Mouse (Mus musculus) embryo, embryonic 10 days (tissue): ENCODE measurements around the gene Tmem240.
A peak's percentile ranks its signal among the peaks of the same experiment; 100 is the strongest.
"Not testable (repeated sequence)": the region's sequence is repeated elsewhere in the genome, so short reads cannot be mapped to it uniquely, and the experiment has no call there.

Experiments
- DNase-seq: peaks from one replicate; pipeline ENCODE4 v3.0.0-alpha.2; 2015; ENCODE audit warnings: low spot score

The Tmem240 gene

DNA sequence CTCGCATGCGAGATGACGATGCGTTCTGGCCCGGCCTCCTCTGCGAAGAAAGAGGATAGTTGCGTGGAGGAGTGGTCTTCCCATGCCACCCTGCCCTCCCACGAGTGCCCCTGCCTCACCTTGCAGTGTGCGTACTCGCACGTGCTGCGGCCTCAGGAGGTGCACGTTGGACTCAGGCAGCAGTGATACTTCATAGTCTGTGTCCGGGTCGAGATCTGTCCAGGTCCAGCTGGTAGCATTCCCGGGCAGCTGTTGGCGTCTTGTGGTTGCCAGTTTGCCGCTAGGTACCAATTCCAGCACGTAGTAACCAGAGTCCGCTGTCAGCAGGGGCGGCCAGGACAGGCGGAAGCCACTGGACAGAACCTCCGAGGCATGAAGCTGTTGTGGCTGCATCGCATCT is 36.0 kb downstream of the Tmem240 start:
- DNase-seq, result no peak

DNA sequence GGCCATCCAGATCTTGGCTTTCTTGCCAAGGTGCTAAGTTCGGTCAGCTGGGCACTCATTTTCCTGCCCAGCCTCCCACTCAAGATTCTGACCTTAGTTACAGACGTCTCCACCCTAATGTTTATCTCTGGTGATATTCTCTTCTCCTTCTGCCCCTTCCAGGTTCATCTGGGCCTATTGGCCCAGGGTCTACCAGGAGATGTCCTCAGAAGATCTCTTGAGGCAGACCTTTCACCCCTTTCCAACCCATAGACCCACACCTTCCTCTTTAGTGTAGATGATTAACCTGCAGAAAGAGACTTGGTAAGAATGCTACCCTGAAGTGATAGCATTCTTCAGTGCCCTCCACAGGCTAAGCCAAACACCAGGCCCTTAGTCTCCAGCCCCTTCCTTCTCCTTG is 37.1 kb downstream of the Tmem240 start:
- no peak for DNase-seq

DNA sequence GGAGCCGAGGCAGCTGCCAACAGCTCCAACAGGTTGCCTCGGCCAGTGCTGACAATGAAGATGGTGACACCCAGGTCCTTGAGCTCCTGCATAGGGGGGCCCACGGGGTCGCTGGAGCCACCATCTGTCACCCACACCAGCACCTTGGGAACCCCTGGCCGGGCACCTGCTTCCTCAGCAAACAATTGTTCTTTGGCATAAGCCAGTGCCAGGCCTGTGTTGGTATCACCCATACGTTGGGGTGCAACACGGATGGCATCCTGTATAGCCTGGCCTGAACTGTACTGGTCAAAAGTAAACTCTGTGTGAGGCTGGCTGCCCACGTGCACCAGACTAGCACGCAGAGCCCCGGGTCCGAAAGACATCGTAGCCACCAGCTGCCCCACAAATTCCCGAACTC is 38.2 kb downstream of the Tmem240 start:
- no peak for DNase-seq

DNA sequence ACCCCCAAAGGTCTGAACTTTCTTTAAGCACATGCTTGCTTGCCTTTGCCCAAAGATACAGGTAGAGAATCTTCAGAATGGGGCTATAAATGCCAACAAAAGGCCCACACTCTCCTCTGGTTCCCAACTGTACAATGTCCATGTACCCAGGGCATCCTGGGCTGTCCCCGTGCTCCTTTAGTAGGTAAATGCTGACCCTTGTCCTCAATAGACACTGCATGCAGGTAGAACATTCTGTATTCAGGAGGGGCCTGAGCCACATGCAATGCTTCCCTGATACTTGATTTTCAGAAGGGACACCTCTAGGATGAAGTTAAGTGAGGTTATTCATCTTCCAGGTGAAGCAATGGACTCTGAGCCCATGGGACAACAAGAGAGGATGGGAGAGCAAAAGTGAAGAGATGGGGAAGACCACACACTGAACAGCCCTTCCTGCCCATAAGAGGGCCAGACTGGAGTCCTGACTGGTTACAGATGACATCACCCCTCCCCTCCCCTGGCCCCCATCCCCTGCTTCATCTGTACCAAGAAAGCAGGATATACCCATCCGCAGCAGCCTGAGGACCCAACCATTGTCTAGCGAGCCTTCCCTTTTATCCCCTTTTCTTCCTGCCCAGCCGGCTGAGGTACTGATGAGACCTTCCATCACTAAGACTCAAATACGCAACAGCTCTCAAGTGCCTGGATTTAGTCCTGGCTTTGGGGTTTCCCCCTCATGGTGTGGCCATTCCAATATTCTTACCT is 38.9 kb downstream of the Tmem240 start:
- peak; percentile 17 for DNase-seq

DNA sequence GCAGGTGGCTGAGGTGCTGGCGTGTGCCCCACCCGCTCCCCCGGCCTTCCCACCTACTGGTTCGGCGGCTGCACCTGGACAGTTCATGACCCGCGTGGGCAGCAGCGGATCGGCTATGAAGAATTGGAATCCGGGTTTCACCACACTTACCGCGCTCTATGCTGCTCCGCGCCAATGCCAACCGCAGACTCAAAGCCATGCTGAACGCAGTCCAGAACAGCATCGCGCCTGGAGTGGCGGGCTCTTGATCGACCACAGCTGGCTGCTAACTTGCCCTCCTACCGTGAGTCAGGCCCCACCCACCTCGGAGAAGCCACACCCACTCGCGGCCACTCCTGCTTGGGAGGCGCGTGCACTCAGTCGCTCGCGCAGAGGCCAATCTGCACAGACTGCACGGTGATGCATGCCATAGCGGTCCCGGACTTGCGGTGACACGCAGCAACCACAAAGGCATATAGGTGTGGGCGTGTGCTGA is 39.7 kb downstream of the Tmem240 start, which contains the start of gene Vwa1:
Gene Vwa1 (minus strand): TSS at position 419 of the 475 bp plus-strand sequence.
- DNase-seq, result peak; percentile 93

DNA sequence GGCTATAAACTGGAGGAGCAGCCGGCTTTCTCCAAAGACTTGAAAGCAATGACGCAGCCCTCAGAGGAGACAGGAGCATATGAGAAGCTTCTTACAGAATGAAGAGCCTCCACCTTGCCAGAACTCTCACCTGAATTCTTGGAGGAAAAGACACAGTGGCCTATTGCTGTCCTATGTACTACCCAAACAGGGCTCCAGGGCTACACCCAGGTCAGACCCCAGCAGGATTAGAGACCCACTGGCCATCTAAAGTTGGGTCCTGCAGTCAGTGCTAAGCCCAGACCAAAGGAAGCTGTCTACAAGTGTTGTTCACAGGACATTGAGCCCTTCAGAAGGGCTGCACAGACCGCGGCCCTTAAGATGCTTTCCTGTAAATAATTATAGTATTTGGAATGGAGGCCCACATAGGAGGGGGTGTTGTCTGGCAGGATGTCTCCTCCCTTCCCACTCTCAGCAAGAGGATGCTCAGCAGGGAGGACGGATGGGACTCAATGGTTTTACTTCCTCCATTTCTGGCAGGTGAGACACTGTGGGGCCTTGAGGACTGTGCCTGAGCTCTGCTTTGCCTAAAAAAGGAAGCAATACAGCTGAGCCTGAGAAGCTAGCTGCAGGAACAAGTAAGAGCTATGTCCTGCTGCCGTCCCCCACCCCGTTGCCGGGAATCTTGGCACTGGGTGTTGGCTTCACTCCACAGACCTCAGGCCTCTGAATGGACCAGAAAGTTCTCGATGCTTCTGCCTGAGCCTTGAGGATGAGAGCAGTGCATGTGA is 40.6 kb downstream of the Tmem240 start:
- no peak for DNase-seq

DNA sequence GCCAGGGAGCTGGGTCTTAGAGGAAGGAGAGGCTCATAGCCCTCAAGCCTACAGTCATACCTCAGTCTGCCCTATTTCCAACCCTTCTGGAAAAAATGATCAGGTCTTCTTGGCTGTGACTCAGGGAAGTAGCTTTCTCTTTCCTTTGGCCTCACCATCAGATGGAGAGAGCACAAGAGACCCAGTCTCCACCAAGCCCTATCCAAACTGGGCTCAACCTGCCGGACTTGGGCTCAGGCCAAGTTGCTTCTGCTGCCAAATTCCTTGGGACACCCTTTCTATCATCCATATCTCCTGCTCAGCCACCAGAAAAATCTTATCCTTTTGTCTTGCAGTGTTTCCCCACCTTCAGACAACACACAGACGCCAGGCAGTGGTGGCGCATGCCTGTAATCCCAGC is 41.3 kb downstream of the Tmem240 start:
- no peak for DNase-seq

DNA sequence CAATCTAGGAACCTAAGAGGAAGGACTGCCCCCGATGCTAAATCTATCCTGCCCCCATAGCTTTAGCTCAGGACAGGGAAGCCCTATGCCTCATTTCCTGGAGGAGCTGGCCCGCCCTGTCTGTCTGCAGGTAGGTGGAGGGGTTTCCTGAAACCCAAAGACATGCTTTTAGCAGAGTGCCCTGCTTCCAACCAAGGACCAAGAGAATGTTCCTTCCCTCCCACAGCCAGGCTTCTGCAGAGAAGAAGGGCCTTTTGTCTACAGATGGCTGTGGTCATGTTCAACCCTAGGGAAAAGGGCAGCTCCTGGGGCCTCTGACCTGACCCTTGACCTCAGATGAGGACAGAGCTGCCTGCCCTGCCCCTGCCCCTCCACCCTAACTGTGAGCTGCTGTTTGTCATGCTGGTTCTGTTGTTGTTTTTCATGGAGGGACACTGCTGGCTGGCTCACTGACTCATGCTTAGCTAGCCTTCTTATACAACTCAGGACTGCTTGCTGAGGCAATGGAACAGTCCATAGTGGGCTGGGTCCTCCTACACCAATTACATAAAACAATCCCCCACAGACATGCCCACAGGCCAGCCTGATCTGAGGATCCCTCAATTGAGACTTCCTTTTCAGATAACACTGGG is 42.2 kb downstream of the Tmem240 start:
- DNase-seq, result peak; percentile 84

DNA sequence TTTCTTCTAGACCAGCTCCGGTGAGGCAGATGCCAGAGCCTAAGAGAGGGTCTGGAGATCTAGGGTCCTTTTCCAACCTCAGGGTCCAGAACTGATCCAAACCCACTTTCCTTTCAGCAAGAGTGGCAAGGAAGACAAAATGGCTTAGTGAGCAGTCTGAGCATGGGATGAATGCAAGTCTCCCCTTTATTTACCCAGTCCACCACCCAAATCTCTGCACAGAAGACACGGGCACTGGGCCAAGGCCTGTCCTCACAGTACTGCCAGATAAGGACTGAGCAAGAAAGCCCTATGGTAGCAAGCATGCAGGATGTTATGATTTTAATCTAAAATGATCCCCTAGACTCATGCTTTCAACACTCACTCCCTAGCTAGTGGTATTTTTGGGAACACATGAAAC is 43.2 kb downstream of the Tmem240 start:
- DNase-seq, result no peak

DNA sequence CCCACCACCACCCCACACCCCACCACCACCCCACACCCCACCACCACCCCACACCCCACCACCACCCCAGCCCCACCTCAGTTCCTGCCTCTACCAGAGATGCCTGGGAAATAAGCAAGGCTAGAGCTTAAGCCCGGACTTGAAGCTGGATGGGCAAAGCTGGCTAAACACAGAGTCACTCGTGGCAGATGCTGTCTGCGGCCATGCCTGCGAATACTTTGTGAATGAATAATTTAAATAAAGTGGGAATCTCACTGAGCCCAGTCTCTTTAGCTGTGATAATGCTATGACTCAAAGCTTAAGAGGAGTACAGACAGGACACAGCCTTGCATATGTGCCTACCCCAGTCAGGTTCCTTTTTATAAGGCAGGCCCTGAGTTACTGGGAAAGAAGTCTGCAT is 44.9 kb downstream of the Tmem240 start:
- no peak for DNase-seq

DNA sequence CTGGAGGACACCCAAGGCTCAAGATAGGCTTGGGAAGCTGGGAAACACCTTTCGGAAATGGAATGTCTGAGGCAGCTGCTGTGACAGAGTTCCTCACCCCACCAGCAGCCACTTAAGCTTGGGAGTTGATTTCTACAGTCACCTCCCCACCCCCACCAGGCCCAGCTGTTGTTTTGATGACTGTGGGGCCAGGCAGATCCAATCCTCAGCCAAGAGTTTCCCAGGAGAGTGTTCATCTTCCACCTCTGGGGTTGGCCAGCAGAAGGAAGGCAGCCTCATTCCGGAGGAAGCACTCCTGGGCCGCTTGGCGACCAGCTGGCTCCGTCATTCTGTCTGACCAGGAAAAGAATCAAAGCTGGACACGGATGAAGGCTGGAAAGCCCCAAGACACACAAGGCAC is 46.3 kb downstream of the Tmem240 start:
- peak; percentile 24 for DNase-seq

DNA sequence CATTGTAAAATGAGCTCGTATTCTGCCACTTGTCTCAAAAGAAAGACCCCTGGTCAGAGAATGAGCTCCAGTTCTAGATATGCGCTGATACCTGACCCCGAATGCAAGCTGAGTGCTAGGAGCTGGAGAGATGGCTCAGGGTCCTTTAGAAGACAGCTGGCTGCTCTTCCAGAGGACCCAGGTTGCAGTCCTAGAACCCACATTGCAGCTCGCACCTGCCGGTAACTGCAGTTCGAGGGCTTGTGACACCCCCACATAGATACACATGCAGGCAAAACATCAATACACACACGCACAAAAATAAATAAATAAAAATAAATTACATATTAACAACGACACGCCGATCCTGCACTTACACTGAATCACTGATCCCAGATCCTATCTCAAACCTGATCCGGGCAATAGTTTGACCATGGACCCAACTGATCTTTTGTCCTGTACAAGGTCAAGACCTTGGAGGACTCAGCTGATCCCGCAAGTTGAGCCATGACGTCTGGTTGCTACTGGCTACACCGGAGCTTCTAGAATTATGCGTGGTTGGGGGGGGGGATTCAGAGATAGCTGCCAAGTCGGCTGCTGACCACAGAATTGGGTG is 49.0 kb downstream of the Tmem240 start:
- no peak for DNase-seq

DNA sequence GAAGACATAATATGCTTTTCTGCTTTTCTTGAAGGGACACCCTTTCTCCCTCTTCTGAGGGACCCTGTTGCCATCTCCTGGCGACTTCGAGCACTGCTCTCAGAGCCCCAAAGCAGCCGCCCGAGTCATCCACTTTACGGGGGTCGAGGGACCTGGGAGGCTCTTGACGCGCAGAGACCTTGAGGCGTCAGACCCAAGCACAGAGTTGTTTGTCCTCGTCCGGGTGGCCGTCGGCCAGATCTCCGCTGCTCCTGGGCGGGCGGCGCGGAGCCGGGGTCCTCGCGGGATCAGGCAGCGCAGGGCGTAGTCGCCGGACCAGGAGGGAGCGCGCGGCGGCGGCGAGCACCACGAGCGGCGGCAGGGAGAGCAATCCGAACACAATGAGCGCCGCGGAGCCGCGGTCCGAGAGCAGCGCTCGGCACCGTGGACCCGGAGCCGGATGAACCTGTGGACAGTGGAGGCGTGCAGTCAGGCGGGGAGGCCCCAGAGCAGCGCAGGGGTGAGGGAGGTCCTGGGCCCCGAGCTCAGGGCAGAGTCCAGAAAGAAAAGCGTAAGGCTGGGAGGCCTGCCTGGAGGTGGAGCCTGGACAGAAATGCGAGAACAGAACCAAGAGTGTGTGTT is 49.6 kb downstream of the Tmem240 start:
- DNase-seq, result peak; percentile 87

DNA sequence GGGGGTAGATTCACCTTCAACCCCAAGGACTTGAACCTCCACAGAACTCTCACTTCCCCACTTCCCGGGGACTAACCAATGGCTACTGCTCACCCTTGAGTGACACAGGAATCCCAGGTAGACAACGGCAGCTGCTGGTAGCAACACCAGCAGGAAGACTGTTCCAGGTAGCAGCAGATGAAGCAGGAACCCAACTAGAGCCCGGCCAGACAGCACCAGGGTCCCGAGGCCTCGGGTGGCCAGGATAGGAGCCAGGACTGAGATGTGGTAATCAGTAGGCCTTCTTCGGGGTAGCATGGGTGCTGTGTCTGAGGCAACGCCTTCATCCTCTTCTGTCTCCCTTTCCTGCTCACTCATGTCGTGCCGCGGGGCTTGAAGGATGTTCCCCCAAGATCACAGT is 50.6 kb downstream of the Tmem240 start:
- DNase-seq, result no peak

DNA sequence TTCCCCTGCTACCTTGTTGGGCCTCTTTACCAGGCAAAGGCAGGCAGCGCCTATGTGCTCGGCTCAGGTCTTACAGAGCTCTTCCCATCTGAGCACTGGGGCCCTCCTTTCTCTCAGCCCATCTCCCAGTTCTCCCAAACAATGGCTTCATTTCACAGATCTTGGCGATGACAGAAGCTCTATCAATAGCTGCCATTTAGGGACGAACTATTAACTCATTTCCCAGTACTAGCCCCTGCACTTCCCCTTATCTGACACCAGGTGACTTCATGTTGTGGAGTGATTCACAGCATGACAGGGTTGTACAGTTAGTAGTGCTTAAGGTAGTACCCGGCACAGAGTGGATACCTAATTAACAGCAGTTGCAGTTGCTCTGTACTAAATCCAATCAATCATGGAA is 51.2 kb downstream of the Tmem240 start, which contains the start of gene Tmem88b:
Gene Tmem88b (minus strand): TSS at position 56 of the 400 bp plus-strand sequence.
- DNase-seq, result no peak

DNA sequence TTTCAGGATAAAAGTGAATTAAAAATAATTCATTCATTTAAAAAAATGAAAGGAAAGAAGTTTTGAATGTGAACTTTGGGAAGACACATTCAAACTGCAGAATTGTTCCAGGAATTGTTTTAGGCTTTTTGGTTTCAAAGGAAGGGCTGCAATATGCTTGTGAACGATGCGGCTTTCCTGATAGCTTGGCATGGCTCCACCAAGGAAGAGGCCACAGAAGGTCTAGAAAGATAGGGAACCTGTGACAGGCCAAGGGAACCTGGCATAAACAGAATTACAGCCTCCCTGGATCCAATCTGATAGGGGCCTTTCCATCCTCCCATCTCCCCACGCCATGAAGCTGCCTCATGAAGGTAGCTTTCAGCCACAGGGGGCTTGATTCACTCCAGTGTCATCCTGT is 53.7 kb downstream of the Tmem240 start:
- DNase-seq, result no peak

DNA sequence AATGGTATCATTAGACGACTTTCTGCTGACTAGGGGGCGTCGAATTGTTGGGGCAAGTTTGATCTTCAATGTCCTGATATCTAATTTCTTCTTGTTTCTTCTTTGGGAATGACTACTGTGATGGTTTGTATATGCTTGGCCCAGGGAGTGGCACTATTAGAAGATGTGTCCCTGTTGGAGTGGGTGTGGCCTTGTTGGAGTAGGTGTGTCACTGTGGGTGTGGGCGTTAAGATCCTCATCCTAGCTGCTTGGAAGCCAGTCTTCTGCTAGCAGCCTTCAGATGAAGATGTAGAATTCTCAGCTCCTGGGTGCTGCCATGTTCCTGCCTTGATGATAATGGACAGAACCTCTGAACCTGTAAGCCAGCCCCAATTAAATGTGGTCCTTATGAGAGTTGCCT is 54.2 kb downstream of the Tmem240 start:
- DNase-seq, result not testable (repeated sequence)

DNA sequence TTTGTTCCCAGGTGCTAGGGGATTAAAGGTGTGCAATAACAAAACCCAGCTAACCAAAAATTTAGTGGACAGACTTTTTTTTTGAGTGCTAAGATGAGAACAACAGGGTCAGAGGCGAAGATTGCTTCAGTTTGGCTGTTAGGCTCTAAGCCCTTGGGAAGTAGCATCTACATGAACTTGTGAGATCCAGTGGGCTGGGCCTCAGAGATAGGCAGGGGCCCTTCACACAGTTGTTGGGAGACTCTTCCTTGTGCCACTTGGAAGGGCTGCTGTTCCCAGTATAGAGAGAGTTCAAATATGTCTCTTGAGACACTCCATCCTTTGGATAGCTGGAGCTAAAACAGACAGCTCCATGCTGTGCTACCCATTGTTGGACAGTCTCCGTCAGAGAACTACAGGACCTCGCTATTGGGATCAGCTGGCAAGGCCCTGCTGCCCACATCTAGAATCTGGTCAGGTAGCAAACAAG is 55.5 kb downstream of the Tmem240 start, which contains the start of gene Ankrd65:
Gene Ankrd65 (plus strand): TSS at position 419 of the 469 bp plus-strand sequence.
- no peak for DNase-seq
